Mouse (Mus musculus) effector memory CD4-positive, alpha-beta T cell, adult 7 months (primary cell): ENCODE measurements around the gene Krt80. TPM values are rescaled to one million over a fixed set of nuclear protein-coding genes. Genes with fewer than 3 reads are reported as not detected.

Experiments used
- polyA plus RNA-seq: library from polyadenylated mRNA; unstranded; fragments of 100-300 nt; shearing (Covaris generic); gene quantifications from one replicate; pipeline ENCODE4 v1.2.1, GENCODE M21; 2017

Gene Krt80
- polyA plus RNA-seq: 0.46 TPM

GRCm38 (mm10) chr15:101370101-101370911, at the start of gene Krt80:
TSS of gene Krt80 (minus strand) at chr15:101370162.

GRCm38 (mm10) chr15:101410775-101411174, 40.8 kb upstream of the Krt80 start, which contains the start of gene Krt7:
TSS of gene Krt7 (plus strand) at chr15:101411043.

Other genes with a start within 250 kb of the Krt80 start
- 1.1 TPM for gene Acvrl1, start 241.6 kb downstream of the Krt80 start, polyA plus RNA-seq
- gene Acvr1b, start 196.1 kb downstream of the Krt80 start, polyA plus RNA-seq: 0.34 TPM
- 29.6 TPM for gene Grasp, start 146.0 kb downstream of the Krt80 start, polyA plus RNA-seq
- gene Nr4a1, start 115.9 kb downstream of the Krt80 start, polyA plus RNA-seq: 1,905 TPM
- 99.9 TPM for gene Atg101, start 85.9 kb downstream of the Krt80 start, polyA plus RNA-seq
- gene 6030408B16Rik, start 77.0 kb downstream of the Krt80 start, polyA plus RNA-seq: not detected
- 0.21 TPM for gene Krt7, start 40.9 kb upstream of the Krt80 start, polyA plus RNA-seq
- not detected for gene Krt87, start 68.6 kb upstream of the Krt80 start, polyA plus RNA-seq
- not detected for gene Krt88, start 77.6 kb upstream of the Krt80 start, polyA plus RNA-seq
- gene Krt81, start 93.6 kb upstream of the Krt80 start, polyA plus RNA-seq: not detected
- gene Krt86, start 103.3 kb upstream of the Krt80 start, polyA plus RNA-seq: not detected
- 21.6 TPM for gene Krt83, start 121.3 kb upstream of the Krt80 start, polyA plus RNA-seq
- not detected for gene Gm49425, start 147.1 kb upstream of the Krt80 start, polyA plus RNA-seq
- gene Krt84, start 162.7 kb upstream of the Krt80 start, polyA plus RNA-seq: not detected
- not detected for gene Krt82, start 180.5 kb upstream of the Krt80 start, polyA plus RNA-seq
- gene Krt90, start 192.8 kb upstream of the Krt80 start, polyA plus RNA-seq: not detected
- gene Krt75, start 203.7 kb upstream of the Krt80 start, polyA plus RNA-seq: 0.61 TPM